Mouse (Mus musculus) T-cell, adult 2 months (primary cell): Measurements from ENCODE around the gene Gsto2.

Experiments used
- DNase-seq: peaks from one replicate; pipeline ENCODE4 v3.0.0; 2022; ENCODE audit warnings: low spot score

Gsto2 gene

DNA sequence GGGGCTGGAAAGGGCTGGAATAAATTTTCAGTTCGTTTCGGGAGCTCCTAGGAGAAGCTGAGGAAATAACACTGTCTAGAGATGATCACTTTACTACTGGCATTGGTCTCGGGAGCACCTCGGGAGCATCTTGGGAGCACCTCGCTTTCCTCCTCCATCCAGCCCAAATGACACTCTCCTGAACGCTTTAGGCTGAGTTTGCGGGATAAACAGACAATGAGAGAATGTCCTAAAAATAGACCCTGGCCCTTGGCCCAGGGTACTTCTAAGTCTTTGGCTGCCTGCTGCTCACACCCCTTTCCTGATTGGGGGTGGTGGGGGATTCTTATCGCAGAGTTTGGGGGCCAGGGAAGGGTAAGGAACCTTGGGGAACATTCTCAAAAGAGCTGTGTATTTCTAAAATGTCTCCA lies 54.6 kb downstream of the Gsto2 start:
- no peak for DNase-seq

- no peak for DNase-seq
Observed at GRCm38 (mm10) chr19:47925819-47926218, 60.5 kb downstream of the Gsto2 start.

- no peak for DNase-seq
Observed at GRCm38 (mm10) chr19:47927032-47927431, 61.7 kb downstream of the Gsto2 start.

DNA sequence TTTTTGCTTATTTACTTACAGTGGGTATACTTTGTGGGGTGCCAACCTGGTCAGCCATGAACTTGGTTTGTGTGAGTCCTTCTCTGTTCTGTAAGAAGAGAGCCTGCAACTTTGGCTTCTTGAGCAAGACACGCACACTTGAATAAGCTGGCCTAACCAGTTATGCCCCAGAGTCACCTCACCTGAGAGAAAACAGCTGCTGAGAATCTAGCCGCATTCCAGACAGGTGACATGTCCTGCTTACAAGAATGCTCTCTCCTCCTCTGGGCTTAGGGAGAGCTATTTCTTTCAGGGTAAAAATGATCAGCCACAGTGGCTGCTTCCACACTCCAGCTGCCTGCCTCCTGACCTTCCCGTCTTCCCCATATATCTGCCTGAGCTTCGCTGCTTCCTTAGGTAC lies 63.7 kb downstream of the Gsto2 start:
- no peak for DNase-seq

DNA sequence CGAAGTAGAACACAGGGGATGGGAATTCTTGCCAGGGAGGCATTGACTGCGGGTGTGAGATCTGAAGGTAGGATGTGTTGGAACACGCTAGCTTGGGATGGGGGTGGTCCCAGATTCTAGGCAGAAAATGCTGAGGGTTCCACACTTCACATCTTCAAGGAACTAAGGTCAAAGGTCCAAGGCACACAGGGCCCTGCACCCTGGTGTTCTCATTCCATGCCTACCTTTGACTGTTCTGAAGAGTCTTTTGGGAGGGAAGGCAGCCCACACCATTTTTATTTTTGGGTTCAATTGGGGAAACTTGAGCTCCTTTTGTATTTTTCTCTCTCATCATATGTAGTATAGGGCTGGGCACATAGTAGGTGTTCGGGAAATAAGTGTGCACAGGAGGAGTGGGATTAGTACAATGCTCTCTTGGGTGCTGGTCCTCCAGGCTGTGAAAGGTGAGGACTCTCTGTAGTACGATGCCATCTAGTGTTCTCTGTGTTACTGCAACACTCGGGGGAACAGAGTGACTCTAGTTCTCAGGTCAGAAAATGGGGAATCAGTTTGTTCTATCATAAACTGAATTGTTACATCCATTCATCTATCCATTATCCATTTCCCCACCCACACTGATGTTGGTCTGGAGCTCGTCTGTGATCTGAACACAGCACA lies 66.8 kb downstream of the Gsto2 start:
- DNase-seq: peak; percentile 44

- DNase-seq: no peak
Observed at GRCm38 (mm10) chr19:47934146-47934545, 68.8 kb downstream of the Gsto2 start.

DNA sequence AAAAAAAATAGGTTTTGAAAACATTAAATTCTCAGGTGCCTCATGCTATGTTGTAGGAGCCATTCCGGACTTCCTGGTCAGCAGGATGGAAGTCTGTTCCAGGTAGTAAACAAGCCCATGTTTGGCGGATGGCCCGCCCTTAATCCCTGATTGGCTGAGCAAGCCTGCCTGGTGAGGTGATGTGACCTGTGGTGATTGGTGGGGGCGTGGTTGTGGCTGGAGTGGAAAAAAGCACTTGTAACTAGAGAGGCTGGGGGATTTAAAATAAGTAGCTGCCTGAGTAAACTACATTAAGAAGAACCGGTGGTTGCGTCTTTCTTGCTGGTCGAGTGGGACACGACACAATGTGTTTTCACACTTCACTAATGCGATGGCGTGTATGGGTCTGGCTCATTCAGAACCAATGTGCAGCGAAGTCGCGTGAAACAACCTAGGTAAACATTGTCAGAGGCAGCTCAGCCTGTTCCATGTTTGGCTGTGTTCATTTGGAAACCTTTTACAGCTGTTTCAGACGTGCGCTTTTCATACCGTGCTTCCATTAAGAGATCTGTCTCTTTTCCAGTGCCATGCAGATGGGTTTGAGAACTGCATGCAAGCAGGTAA lies 69.4 kb downstream of the Gsto2 start:
- no peak for DNase-seq

- no peak for DNase-seq
Observed at GRCm38 (mm10) chr19:47935530-47935929, 70.2 kb downstream of the Gsto2 start.
